Mouse (Mus musculus): ENCODE data around the gene Lrp6. TPM values are rescaled to one million over a fixed set of nuclear protein-coding genes. Genes with fewer than 3 reads are reported as not detected.

The Lrp6 gene
- polyA plus RNA-seq, 1 experiment, result 31.5 TPM

GRCm38 (mm10) chr6:134407226-134407625, 159.5 kb downstream of the Lrp6 start:
- TF ChIP-seq CTCF (IDR thresholded peaks at IDR 0.05; ENCODE audit: borderline replicate concordance, extremely low read depth, insufficient read depth, insufficient read length), result no peak
- no peak for TF ChIP-seq POLR2A (IDR thresholded peaks at IDR 0.05; ENCODE audit: borderline replicate concordance, extremely low read depth, insufficient read depth, insufficient read length, poor library complexity, severe bottlenecking)
- DNase-seq (ENCODE audit: low read depth), result no peak

GRCm38 (mm10) chr6:134403684-134404070, 163.1 kb downstream of the Lrp6 start:
- no peak for DNase-seq (ENCODE audit: low read depth)
- TF ChIP-seq CTCF (IDR thresholded peaks at IDR 0.05; ENCODE audit: borderline replicate concordance, extremely low read depth, insufficient read depth, insufficient read length) (no peak), POLR2A (IDR thresholded peaks at IDR 0.05; ENCODE audit: borderline replicate concordance, extremely low read depth, insufficient read depth, insufficient read length, poor library complexity, severe bottlenecking) (no peak)

- no peak for TF ChIP-seq POLR2A (IDR thresholded peaks at IDR 0.05; ENCODE audit: borderline replicate concordance, extremely low read depth, insufficient read depth, insufficient read length, poor library complexity, severe bottlenecking)
- peak; percentile 69 for TF ChIP-seq CTCF (IDR thresholded peaks at IDR 0.05; ENCODE audit: borderline replicate concordance, extremely low read depth, insufficient read depth, insufficient read length)
- peak; percentile 74 for DNase-seq (ENCODE audit: low read depth)
These were observed 163.7 kb downstream of the Lrp6 start for GRCm38 (mm10) chr6:134402914-134403683.

Other genes with a start within 250 kb of the Lrp6 start
- gene Bcl2l14, start 170.6 kb downstream of the Lrp6 start, polyA plus RNA-seq (2012; rRNA removed), result not detected in 2 replicates
- 1.4 and 1.6 TPM in 2 replicates for gene Mansc1, start 65.5 kb upstream of the Lrp6 start, polyA plus RNA-seq (2012; rRNA removed)
- 28.3 and 32.4 TPM in 2 replicates for gene Borcs5, start 72.5 kb upstream of the Lrp6 start, polyA plus RNA-seq (2012; rRNA removed)
- gene Dusp16, start 225.7 kb upstream of the Lrp6 start, polyA plus RNA-seq (2012; rRNA removed), result 8.0 and 10.4 TPM in 2 replicates

Measured in brain, embryonic 14.5 days (tissue).